Mouse (Mus musculus) forebrain, embryonic 14.5 days (tissue): ENCODE data around the gene Cers6. TPM values are rescaled to one million over a fixed set of nuclear protein-coding genes. Genes with fewer than 3 reads are reported as not detected.
A peak's percentile ranks its signal among the peaks of the same experiment; 100 is the strongest.

Source experiments
- ATAC-seq: fragments of 200-750 bp; cut with Nextera tagmentation; 2 replicates; pipeline ENCODE4 v1.8.0; 2017; ENCODE audit warnings: mild to moderate bottlenecking, moderate library complexity
- DNase-seq: peaks from one replicate; pipeline ENCODE4 v3.0.0-alpha.2; 2015; ENCODE audit warnings: low spot score
- H3K27ac ChIP-seq: fragments of 300-500 bp; sonication (generic); 2 replicates; pipeline ENCODE4 v1.5.1; 2014; ENCODE audit warnings: low read depth, mild to moderate bottlenecking, control low read depth, low read length, moderate library complexity
- H3K27me3 ChIP-seq: fragments of 300-500 bp; sonication (generic); replicated peaks from 2 replicates; pipeline ENCODE4 v1.6.1; 2014; ENCODE audit warnings: low read length, control low read depth, mixed read lengths; ENCODE audit not compliant: control insufficient read depth, insufficient read depth
- H3K36me3 ChIP-seq: fragments of 300-500 bp; sonication (generic); 2 replicates; pipeline ENCODE4 v1.6.1; 2014; ENCODE audit warnings: low read length, control low read depth; ENCODE audit not compliant: control insufficient read depth, insufficient read depth
- H3K4me1 ChIP-seq: fragments of 300-500 bp; sonication (generic); 2 replicates; pipeline ENCODE4 v1.6.1; 2014; ENCODE audit warnings: antibody characterized with exemption, low read length, control low read depth; ENCODE audit not compliant: control insufficient read depth, insufficient read depth
- H3K4me2 ChIP-seq: fragments of 300-500 bp; sonication (generic); 2 replicates; pipeline ENCODE4 v1.6.1; 2014; ENCODE audit warnings: mild to moderate bottlenecking, control low read depth, low read length
- H3K4me3 ChIP-seq: fragments of 300-500 bp; sonication (generic); 2 replicates; pipeline ENCODE4 v1.5.1; 2014; ENCODE audit warnings: low read depth, low read length, control low read depth
- H3K9ac ChIP-seq: fragments of 300-500 bp; sonication (generic); 2 replicates; pipeline ENCODE4 v1.6.1; 2014; ENCODE audit warnings: mild to moderate bottlenecking, low read length, control low read depth, moderate library complexity
- H3K9me3 ChIP-seq: fragments of 300-500 bp; sonication (generic); replicated peaks from 2 replicates; pipeline ENCODE4 v1.6.1; 2016; ENCODE audit warnings: low read length, control low read depth, mixed read lengths; ENCODE audit not compliant: control insufficient read depth
- WGBS: fragments of 180-500 bp; shearing (Covaris S2); extraction: QIAGEN DNeasy Blood & Tissue Kit; methylation state at CpG from one replicate; pipeline ENCODE4 v1.1.7; 2014; 5-methylcytosine and 5-hydroxymethylcytosine counted together
- polyA plus RNA-seq: library from polyadenylated mRNA; unstranded; fragments of >200 nt; fragmentation: Nextera tagmentation; extraction: Ambion mirVana; gene quantifications from 2 replicates; pipeline ENCODE4 v1.2.1, GENCODE M21; 2014

Cers6 gene
- polyA plus RNA-seq, 1 experiment from 2014 or later: 57.3 TPM

GRCm38 (mm10) chr2:68889661-68890170 is 28.5 kb downstream of the Cers6 start:
- no peaks in the 10 kb centered on the region; the same call in 1 of the 2 replicates for H3K4me1 ChIP-seq
- no peaks in the 10 kb centered on the region for H3K9me3 ChIP-seq
- DNase-seq (no peak), ATAC-seq (no peak)
- no peaks in the 10 kb centered on the region for H3K27me3 ChIP-seq
- H3K4me2 ChIP-seq: no peak overlapping the region
- H3K27ac ChIP-seq: no peak overlapping the region
- H3K9ac ChIP-seq: no peak overlapping the region
- H3K36me3 ChIP-seq: no peaks in the 10 kb centered on the region
- WGBS: 94% methylated on average over 5 of the region's 5 CpGs
- H3K4me3 ChIP-seq: no peak overlapping the region

- Histone ChIP-seq H3K9ac (no peak overlapping the region), H3K27ac (no peak overlapping the region), H3K27me3 (no peaks in the 10 kb centered on the region), H3K4me2 (no peak overlapping the region), H3K36me3 (no peaks in the 10 kb centered on the region), H3K9me3 (no peaks in the 10 kb centered on the region), H3K4me3 (no peak overlapping the region), H3K4me1 (peaks cover 6% of the 10 kb centered on the region; the same call in 1 of the 2 replicates)
- DNase-seq (no peak), ATAC-seq (no peak)
- WGBS: 98% methylated on average over 4 of the region's 4 CpGs
These were observed 31.2 kb downstream of the Cers6 start for GRCm38 (mm10) chr2:68892476-68892875.

- ATAC-seq (peak; percentile 68), DNase-seq (peak; percentile 13)
- no peaks in the 10 kb centered on the region for H3K36me3 ChIP-seq
- no peak overlapping the region for H3K9ac ChIP-seq
- no peaks in the 10 kb centered on the region for H3K9me3 ChIP-seq
- no peak overlapping the region for H3K4me2 ChIP-seq
- H3K4me1 ChIP-seq: peaks cover 6% of the 10 kb centered on the region; the same call in 1 of the 2 replicates
- no peaks in the 10 kb centered on the region for H3K27me3 ChIP-seq
- WGBS: 65% methylated on average over 10 of the region's 10 CpGs
- no peak overlapping the region for H3K27ac ChIP-seq
- no peak overlapping the region for H3K4me3 ChIP-seq
These were observed 34.0 kb downstream of the Cers6 start for GRCm38 (mm10) chr2:68895044-68895764.

GRCm38 (mm10) chr2:68896196-68896595 is 35.0 kb downstream of the Cers6 start:
- H3K4me1 ChIP-seq: peaks cover 6% of the 10 kb centered on the region; the same call in 1 of the 2 replicates
- 0 out of 2 replicates have a peak overlapping the region, but pooled peaks have one; percentile 14 for H3K27ac ChIP-seq
- H3K27me3 ChIP-seq: no peaks in the 10 kb centered on the region
- no peaks in the 10 kb centered on the region for H3K36me3 ChIP-seq
- DNase-seq (peak; percentile 63), ATAC-seq (peak; percentile 54)
- H3K4me2 ChIP-seq: no peak overlapping the region
- no peak overlapping the region for H3K9ac ChIP-seq
- WGBS: 39% methylated on average over 4 of the region's 4 CpGs
- H3K4me3 ChIP-seq: no peak overlapping the region
- no peaks in the 10 kb centered on the region for H3K9me3 ChIP-seq

GRCm38 (mm10) chr2:68899770-68900521 is 38.7 kb downstream of the Cers6 start:
- Histone ChIP-seq H3K36me3 (no peaks in the 10 kb centered on the region), H3K27me3 (no peaks in the 10 kb centered on the region), H3K9me3 (no peaks in the 10 kb centered on the region), H3K4me1 (peaks cover 6% of the 10 kb centered on the region; the same call in 1 of the 2 replicates), H3K9ac (no peak overlapping the region), H3K4me3 (no peak overlapping the region), H3K4me2 (no peak overlapping the region), H3K27ac (no peak overlapping the region)
- 89% methylated on average over 7 of the region's 7 CpGs for WGBS
- no peak for ATAC-seq
- no peak for DNase-seq

GRCm38 (mm10) chr2:68900640-68901378 is 39.6 kb downstream of the Cers6 start:
- ATAC-seq (no peak), DNase-seq (no peak)
- Histone ChIP-seq H3K9ac (no peak overlapping the region), H3K9me3 (no peaks in the 10 kb centered on the region), H3K4me3 (no peak overlapping the region), H3K36me3 (no peaks in the 10 kb centered on the region), H3K27me3 (no peaks in the 10 kb centered on the region), H3K4me2 (no peak overlapping the region), H3K27ac (no peak overlapping the region), H3K4me1 (no peaks in the 10 kb centered on the region; the same call in 1 of the 2 replicates)
- 85% methylated on average over 9 of the region's 9 CpGs for WGBS

- Histone ChIP-seq H3K4me1 (no peaks in the 10 kb centered on the region), H3K36me3 (no peaks in the 10 kb centered on the region), H3K4me2 (no peak overlapping the region), H3K9ac (no peak overlapping the region), H3K4me3 (no peak overlapping the region), H3K9me3 (no peaks in the 10 kb centered on the region), H3K27me3 (no peaks in the 10 kb centered on the region), H3K27ac (no peak overlapping the region)
- DNase-seq: no peak
- whole genome bisulfite sequencing: 94% methylated on average over 2 of the region's 2 CpGs
- ATAC-seq: no peak
These were observed 40.5 kb downstream of the Cers6 start for GRCm38 (mm10) chr2:68901708-68902107.

GRCm38 (mm10) chr2:68902546-68902945 is 41.3 kb downstream of the Cers6 start:
- no peak for ATAC-seq
- H3K4me3 ChIP-seq: no peak overlapping the region

More at GRCm38 (mm10) chr2:68902546-68902945, 41.3 kb downstream of the Cers6 start:
- WGBS: 79% methylated on average over 6 of the region's 6 CpGs
- Histone ChIP-seq H3K27ac (no peak overlapping the region), H3K4me1 (no peaks in the 10 kb centered on the region), H3K36me3 (no peaks in the 10 kb centered on the region), H3K9me3 (no peaks in the 10 kb centered on the region), H3K4me2 (no peak overlapping the region), H3K27me3 (no peaks in the 10 kb centered on the region), H3K9ac (no peak overlapping the region)
- no peak for DNase-seq
